Mouse (Mus musculus) E14TG2a.4 (cell line): ENCODE results near the gene Mip.

Experiments used
- H3K27me3 ChIP-seq: 2 replicates; pipeline ENCODE4 v1.6.1; 2014; ENCODE audit warnings: low read length, control low read depth; ENCODE audit not compliant: insufficient read depth
- H3K36me3 ChIP-seq: 2 replicates; pipeline ENCODE4 v1.6.1; 2014; ENCODE audit warnings: low read length, control low read depth; ENCODE audit not compliant: insufficient read depth
- H3K4me1 ChIP-seq: replicated peaks from 2 replicates; pipeline ENCODE4 v1.6.1; 2014; ENCODE audit warnings: low read depth, low read length, control low read depth
- H3K4me3 ChIP-seq: replicated peaks from 2 replicates; pipeline ENCODE4 v1.5.1; 2014; ENCODE audit warnings: mild to moderate bottlenecking, low read length
- H3K9me3 ChIP-seq: 2 replicates; pipeline ENCODE4 v1.6.1; 2014; ENCODE audit warnings: low read length, control low read depth
- CTCF ChIP-seq: conservative IDR thresholded peaks from 2 replicates; pipeline ENCODE4 v1.5.1; 2014; ENCODE audit warnings: low read length
- NANOG ChIP-seq: IDR thresholded peaks from 2 replicates; pipeline ENCODE4 v1.6.1; 2014; ENCODE audit warnings: borderline replicate concordance, low read length, mixed read lengths
- POU5F1 ChIP-seq: IDR thresholded peaks from 2 replicates; pipeline ENCODE4 v1.6.1; 2014; ENCODE audit warnings: low read length, borderline replicate concordance

Mip gene

DNA sequence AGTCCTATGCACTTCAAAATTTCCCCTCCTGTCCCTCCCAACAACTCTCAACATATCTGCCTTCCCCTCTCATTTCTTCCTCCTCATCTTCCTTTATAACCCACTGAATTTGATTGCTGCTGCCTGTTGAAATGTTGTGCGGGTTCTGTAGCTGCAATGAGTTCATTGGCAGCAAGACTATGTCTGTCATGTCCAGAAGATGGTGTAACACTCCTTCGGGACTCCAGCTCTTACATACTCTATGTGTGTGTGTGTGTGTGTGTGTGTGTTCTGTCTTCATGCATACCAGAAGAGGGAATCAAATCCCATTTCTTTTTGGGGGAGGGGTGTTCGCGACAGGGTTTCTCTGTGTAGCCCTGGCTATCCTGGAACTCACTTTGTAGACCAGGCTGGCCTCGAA, 10.7 kb upstream of the Mip start:
- Histone ChIP-seq H3K9me3 (no peaks in the 10 kb centered on the region), H3K4me1 (peaks cover 27% of the 10 kb centered on the region), H3K4me3 (no peak overlapping the region), H3K27me3 (peaks cover 15% of the 10 kb centered on the region), H3K36me3 (peaks cover 9% of the 10 kb centered on the region)
- TF ChIP-seq NANOG: no peak
- no peak for TF ChIP-seq POU5F1
- no peak for TF ChIP-seq CTCF

DNA sequence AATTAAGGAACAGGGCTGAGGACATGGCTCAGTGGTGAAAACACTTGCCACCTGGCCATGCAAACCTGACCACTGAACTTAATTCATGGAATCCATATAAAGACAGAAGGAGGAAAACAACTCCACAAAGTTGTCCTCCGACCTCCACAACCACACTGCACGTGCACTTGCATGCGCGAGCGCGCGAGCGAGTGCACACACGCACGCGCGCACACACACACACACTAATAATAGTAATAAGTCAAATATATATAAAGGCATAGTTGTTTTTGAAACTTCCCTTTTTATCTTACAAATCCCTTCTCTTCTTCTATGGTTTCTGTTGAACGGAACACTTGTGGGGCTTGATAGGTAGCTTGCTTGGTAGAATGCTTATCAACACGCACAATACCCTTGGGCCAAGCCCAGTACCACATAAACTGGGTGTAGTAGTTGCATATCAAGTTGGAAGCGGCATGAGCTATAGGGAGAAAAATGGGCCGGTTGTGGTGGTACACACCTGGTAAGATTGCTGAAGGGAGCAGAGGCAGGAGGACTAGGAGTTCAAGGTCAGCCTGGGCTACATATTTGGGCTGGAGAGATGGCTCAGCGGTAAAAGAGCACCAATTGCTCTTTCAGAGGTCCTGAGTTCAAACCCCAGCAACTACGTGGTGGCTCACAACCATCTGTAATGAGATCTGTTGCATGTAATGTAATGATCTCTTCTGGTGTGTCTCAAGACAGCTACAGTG, 7.1 kb upstream of the Mip start:
- H3K36me3 ChIP-seq: no peaks in the 10 kb centered on the region
- H3K4me3 ChIP-seq: no peak overlapping the region
- peaks cover 24% of the 10 kb centered on the region for H3K4me1 ChIP-seq
- peaks cover 11% of the 10 kb centered on the region for H3K27me3 ChIP-seq
- no peak for TF ChIP-seq NANOG
- H3K9me3 ChIP-seq: no peaks in the 10 kb centered on the region

- Histone ChIP-seq H3K4me1 (peaks cover 47% of the 10 kb centered on the region), H3K9me3 (no peaks in the 10 kb centered on the region), H3K36me3 (no peaks in the 10 kb centered on the region), H3K27me3 (no peaks in the 10 kb centered on the region), H3K4me3 (peak overlapping the region; percentile 74)
- TF ChIP-seq CTCF (peak; percentile 15), NANOG (no peak), POU5F1 (no peak)
Observed at GRCm38 (mm10) chr10:128221533-128222286, 3.9 kb upstream of the Mip start.

DNA sequence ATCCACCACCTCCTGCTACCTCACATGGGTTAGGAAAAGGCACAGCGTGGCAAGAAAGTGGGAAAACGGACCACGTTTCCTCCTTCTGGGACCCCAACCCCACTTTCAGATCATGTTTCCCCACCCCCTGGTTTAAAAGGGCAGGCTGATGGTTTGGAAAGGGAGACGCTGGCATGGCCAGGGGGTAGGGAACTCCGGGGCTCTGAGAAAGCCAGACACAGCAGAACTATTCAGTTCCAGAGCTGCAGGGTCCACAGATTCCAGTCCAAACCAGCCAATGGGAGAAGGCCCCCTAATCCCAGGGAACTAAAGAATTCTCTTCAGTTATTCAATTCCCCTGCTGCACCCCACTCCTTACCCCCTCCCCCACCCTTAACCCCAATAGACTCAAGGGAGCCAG, 574 bp upstream of the Mip start:
- H3K36me3 ChIP-seq: no peaks in the 10 kb centered on the region
- H3K9me3 ChIP-seq: no peaks in the 10 kb centered on the region
- TF ChIP-seq CTCF: no peak
- TF ChIP-seq NANOG: no peak
- TF ChIP-seq POU5F1: no peak
- H3K4me1 ChIP-seq: peaks cover 71% of the 10 kb centered on the region
- no peaks in the 10 kb centered on the region for H3K27me3 ChIP-seq
- peak overlapping the region; percentile 70 for H3K4me3 ChIP-seq

GRCm38 (mm10) chr10:128227592-128227991, 2.0 kb downstream of the Mip start:
- Histone ChIP-seq H3K27me3 (no peaks in the 10 kb centered on the region), H3K36me3 (no peaks in the 10 kb centered on the region), H3K9me3 (no peaks in the 10 kb centered on the region), H3K4me3 (no peak overlapping the region), H3K4me1 (peaks cover 63% of the 10 kb centered on the region)
- TF ChIP-seq NANOG (no peak), POU5F1 (no peak), CTCF (no peak)

DNA sequence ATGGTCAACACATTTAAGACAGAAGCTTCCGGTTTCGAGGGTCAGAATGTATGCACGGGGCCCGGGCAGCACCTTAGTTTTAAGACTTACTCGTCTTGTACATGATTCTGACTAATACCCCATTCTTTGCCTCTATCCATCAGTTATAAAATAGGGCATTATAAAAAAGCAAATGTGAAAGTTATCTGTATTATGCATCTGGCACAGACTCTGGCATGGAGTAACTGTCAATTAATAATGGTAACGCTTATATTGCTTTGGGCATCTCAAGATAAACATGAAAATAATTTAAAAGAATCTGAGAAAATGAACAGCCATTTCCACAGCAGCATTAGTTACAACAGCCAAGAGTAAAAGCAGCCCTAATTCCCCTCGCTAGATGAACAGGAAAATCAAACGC, 2.4 kb downstream of the Mip start:
- Histone ChIP-seq H3K27me3 (no peaks in the 10 kb centered on the region), H3K4me3 (no peak overlapping the region), H3K4me1 (peaks cover 67% of the 10 kb centered on the region), H3K36me3 (no peaks in the 10 kb centered on the region), H3K9me3 (no peaks in the 10 kb centered on the region)
- no peak for TF ChIP-seq NANOG
- TF ChIP-seq POU5F1: no peak
- TF ChIP-seq CTCF: no peak

GRCm38 (mm10) chr10:128230582-128230981, 4.9 kb downstream of the Mip start:
- no peaks in the 10 kb centered on the region for H3K27me3 ChIP-seq
- no peaks in the 10 kb centered on the region for H3K9me3 ChIP-seq
- TF ChIP-seq CTCF (no peak), NANOG (no peak), POU5F1 (no peak)
- H3K4me3 ChIP-seq: peak overlapping the region; percentile 95
- peaks cover 18% of the 10 kb centered on the region for H3K36me3 ChIP-seq
- H3K4me1 ChIP-seq: peaks cover 77% of the 10 kb centered on the region

- Histone ChIP-seq H3K9me3 (no peaks in the 10 kb centered on the region), H3K4me1 (peaks cover 77% of the 10 kb centered on the region), H3K27me3 (no peaks in the 10 kb centered on the region), H3K4me3 (peak overlapping the region; percentile 95), H3K36me3 (peaks cover 24% of the 10 kb centered on the region)
- TF ChIP-seq NANOG (no peak), CTCF (no peak), POU5F1 (no peak)
Observed at GRCm38 (mm10) chr10:128231146-128231545, 5.5 kb downstream of the Mip start.
